Mouse (Mus musculus) spleen, adult 2 months (tissue): ENCODE measurements around the gene Col4a4.

Source experiments
- CTCF ChIP-seq: fragments of 200-500 bp; IDR thresholded peaks from 2 replicates; pipeline ENCODE4 v1.5.1; 2011; ENCODE audit warnings: mild to moderate bottlenecking, inconsistent platforms; ENCODE audit not compliant: insufficient read depth, insufficient read length, insufficient replicate concordance; ENCODE audit errors: extremely low read depth
- POLR2A ChIP-seq: fragments of 200-500 bp; IDR thresholded peaks from 2 replicates; pipeline ENCODE4 v1.6.1; 2011; ENCODE audit warnings: low read depth, low read length, inconsistent platforms

GRCm38 (mm10) chr1:82554889-82555288 is 31.8 kb downstream of the Col4a4 start:
- no peak for TF ChIP-seq POLR2A
- no peak for TF ChIP-seq CTCF
